Comparison of ENCODE assay signal across 9 mouse cellular contexts in the genomic region with DNA sequence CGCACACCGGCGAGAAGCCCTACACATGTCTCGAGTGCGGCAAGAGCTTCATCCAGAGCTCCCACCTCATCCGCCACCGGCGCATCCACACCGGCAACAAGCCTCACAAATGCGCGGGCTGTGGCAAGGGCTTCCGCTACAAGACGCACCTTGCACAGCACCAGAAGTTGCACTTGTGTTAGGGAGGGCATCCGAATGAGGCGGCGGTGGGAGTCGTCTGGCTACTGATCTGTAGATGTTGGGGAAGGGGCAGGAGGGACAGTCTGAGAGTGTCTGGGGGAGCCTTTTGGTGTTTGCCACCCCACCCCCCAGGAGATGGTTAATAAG. TPM values are rescaled to one million over a fixed set of nuclear protein-coding genes. Genes with fewer than 3 reads are reported as not detected.
DNase-seq lines count a peak whose midpoint lies in the region; ATAC-seq and TF ChIP-seq lines count a peak whose summit lies in the region.
"Had no signal": no experiment of that assay in that cellular context is flagged by ENCODE, and none has a peak within 500 bp of the region (broad histone marks: within the 10 kb centered on the region; RNA-seq: fewer than 3 reads in every experiment).

No protein-coding gene starts in this region.

- intact Hi-C loops in heart, postnatal 36 days (cut with DNase I) = loop anchor here (5.0 kb wide), 1 partner anchor 66 kb away; no protein-coding TSS in a partner anchor

- peaks cover 13% of the 10 kb centered on the region for H3K36me3 ChIP-seq in heart, embryonic 13.5 days
- H3K36me3 ChIP-seq in G1E (replicated peaks) = no peaks in the 10 kb centered on the region
- H3K36me3 ChIP-seq in hindbrain, embryonic 10.5 days = peaks cover 10% of the 10 kb centered on the region
- H3K36me3 ChIP-seq in liver, postnatal 0 days (replicated peaks; ENCODE audit: insufficient read depth, low read length) = no peaks in the 10 kb centered on the region

- peak overlapping the region; percentile 99 for H3K4me2 ChIP-seq in heart, embryonic 13.5 days
- H3K4me2 ChIP-seq in liver, postnatal 0 days (ENCODE audit: low read depth, low read length) = peak overlapping the region; percentile 77

- DNase-seq in heart, postnatal 36 days = no peak
- DNase-seq in G1E (ENCODE audit: low spot score) = no peak
- DNase-seq in hindbrain, embryonic 10.5 days (ENCODE audit: low spot score) = no peak
- DNase-seq in liver, postnatal 0 days = no peak
- DNase-seq in layer of hippocampus, postnatal 25 days (ENCODE audit: extremely low spot score in 1 of 2, low spot score in 1 of 2) = no peak
- no peak for DNase-seq in cerebellum, adult 9-10 months

- H3K9me3 ChIP-seq in heart, embryonic 13.5 days = no peaks in the 10 kb centered on the region
- peaks cover 45% of the 10 kb centered on the region for H3K9me3 ChIP-seq in G1E (replicated peaks)
- no peaks in the 10 kb centered on the region for H3K9me3 ChIP-seq in hindbrain, embryonic 10.5 days
- H3K9me3 ChIP-seq in liver, postnatal 0 days (ENCODE audit: low read length) = no peaks in the 10 kb centered on the region

- H3K4me3 ChIP-seq in heart, embryonic 13.5 days = peak overlapping the region; percentile 71
- H3K4me3 ChIP-seq in G1E (ENCODE audit: low read depth, low read length) = peak overlapping the region; percentile 22; the same call in 1 of the 2 replicates
- peak overlapping the region; percentile 68 for H3K4me3 ChIP-seq in hindbrain, embryonic 10.5 days
- peak overlapping the region; percentile 49 for H3K4me3 ChIP-seq in liver, postnatal 0 days (ENCODE audit: low read depth, low read length)

- TF ChIP-seq EP300 in liver, postnatal 0 days (IDR thresholded peaks at IDR 0.05; ENCODE audit: low read depth) = no peak

- H3K9ac ChIP-seq in heart, embryonic 13.5 days = peak overlapping the region; percentile 80
- peak overlapping the region; percentile 56; the same call in 1 of the 2 replicates for H3K9ac ChIP-seq in liver, postnatal 0 days (replicated peaks)

- TF ChIP-seq CTCF in G1E (IDR thresholded peaks at IDR 0.05; ENCODE audit: low read depth, low read length) = no peak
- no peak for TF ChIP-seq CTCF in liver, postnatal 0 days (IDR thresholded peaks at IDR 0.05; ENCODE audit: low read depth)

- H3K27me3 ChIP-seq in heart, embryonic 13.5 days (replicated peaks) = peaks cover 20% of the 10 kb centered on the region
- H3K27me3 ChIP-seq in G1E (ENCODE audit: insufficient read depth, low read length) = no peaks in the 10 kb centered on the region; the same call in 1 of the 2 replicates
- H3K27me3 ChIP-seq in hindbrain, embryonic 10.5 days (ENCODE audit: insufficient read depth, poor library complexity, severe bottlenecking) = peaks cover 51% of the 10 kb centered on the region
- peaks cover 5% of the 10 kb centered on the region; the same call in 1 of the 2 replicates for H3K27me3 ChIP-seq in liver, postnatal 0 days (ENCODE audit: insufficient read depth, low read length)
- H3K27me3 ChIP-seq: Patski had no signal

- WGBS in heart, embryonic 13.5 days = 14% methylated on average over 17 of the region's 17 CpGs
- 3% methylated on average over 17 of the region's 17 CpGs for WGBS in hindbrain, embryonic 10.5 days
- WGBS in liver, postnatal 0 days (ENCODE audit: insufficient replicate concordance) = 3% methylated on average over 17 of the region's 17 CpGs

- no peak overlapping the region for H3K27ac ChIP-seq in heart, embryonic 13.5 days (replicated peaks)
- peak overlapping the region; percentile 59 for H3K27ac ChIP-seq in hindbrain, embryonic 10.5 days
- no peak overlapping the region for H3K27ac ChIP-seq in liver, postnatal 0 days (ENCODE audit: low read depth)

- ATAC-seq in heart, embryonic 13.5 days (ENCODE audit: extremely low read depth, insufficient number of reproducible peaks, low FRiP score, low TSS enrichment) = no peak
- no peak for ATAC-seq in G1E (ENCODE audit: extremely low read depth, insufficient number of reproducible peaks, low FRiP score, poor library complexity, severe bottlenecking)
- no peak for ATAC-seq in liver, postnatal 0 days
- ATAC-seq in frontal cortex, adult (ENCODE audit: low TSS enrichment) = no peak; the same call in 1 of the 2 replicates
- ATAC-seq: Patski had no signal

- H3K4me1 ChIP-seq in heart, embryonic 13.5 days = peaks cover 21% of the 10 kb centered on the region
- no peaks in the 10 kb centered on the region for H3K4me1 ChIP-seq in G1E (ENCODE audit: insufficient read depth, low read depth, low read length)
- peaks cover 32% of the 10 kb centered on the region for H3K4me1 ChIP-seq in hindbrain, embryonic 10.5 days (replicated peaks)
- H3K4me1 ChIP-seq in liver, postnatal 0 days (ENCODE audit: insufficient read depth) = peaks cover 17% of the 10 kb centered on the region

RNA-seq across cellular contexts. Expression of a gene that starts 28.5 kb away (rescaled TPM):
- not detected in 2 replicates for polyA plus RNA-seq in heart, embryonic 13.5 days (2015; fragmentation: Nextera tagmentation; extraction: Ambion mirVana)
- not detected for total RNA-seq in heart, postnatal 36 days (2021)
- total RNA-seq in G1E (2014; fragmentation: Nextera tagmentation) = not detected in 2 replicates
- total RNA-seq in G1E (2017) = 0.12 TPM in 1 of 2 replicates, not detected in the other
- polyA plus RNA-seq in G1E (2012) = not detected in 2 replicates
- polyA plus RNA-seq in hindbrain, embryonic 10.5 days (2016; fragmentation: Nextera tagmentation; extraction: Ambion mirVana) = not detected in 2 replicates
- polyA plus RNA-seq in liver, postnatal 0 days (2015; fragmentation: Nextera tagmentation; extraction: Ambion mirVana) = 0.13 TPM in 1 of 2 replicates, not detected in the other
- total RNA-seq in layer of hippocampus, postnatal 25 days (2021) = not detected

RNA-seq across cellular contexts. Expression of a gene that starts 46.2 kb away (rescaled TPM):
- polyA plus RNA-seq in heart, embryonic 13.5 days (2015; fragmentation: Nextera tagmentation; extraction: Ambion mirVana) = 7.3 and 8.3 TPM in 2 replicates
- total RNA-seq in heart, postnatal 36 days (2021) = 1 to 10 TPM; 5.9 to 6.9 TPM
- total RNA-seq in G1E (2014; fragmentation: Nextera tagmentation) (not detected in 2 replicates), G1E (2017) (0.06 and 0.16 TPM in 2 replicates)
- polyA plus RNA-seq in G1E (2012) = not detected in 2 replicates
- polyA plus RNA-seq in hindbrain, embryonic 10.5 days (2016; fragmentation: Nextera tagmentation; extraction: Ambion mirVana) = 6.6 and 8.0 TPM in 2 replicates
- 2.8 and 2.9 TPM in 2 replicates for polyA plus RNA-seq in liver, postnatal 0 days (2015; fragmentation: Nextera tagmentation; extraction: Ambion mirVana)
- total RNA-seq in layer of hippocampus, postnatal 25 days (2021) = 10 to 100 TPM; 24.0 to 27.7 TPM
